Mouse (Mus musculus) adrenal gland, postnatal 25 days (tissue): ENCODE results near the gene Myo18a. TPM values are rescaled to one million over a fixed set of nuclear protein-coding genes. Genes with fewer than 3 reads are reported as not detected.
A peak's percentile ranks its signal among the peaks of the same experiment; 100 is the strongest.
"Not testable (repeated sequence)": the region's sequence is repeated elsewhere in the genome, so short reads cannot be mapped to it uniquely, and the experiment has no call there.

ENCODE experiments used
- DNase-seq: peaks from one replicate; pipeline ENCODE4 v3.0.0; 2021; ENCODE audit warnings: mixed read lengths
- long read RNA-seq: library from polyadenylated mRNA; stranded (forward); transcript quantifications from one replicate; pipeline ENCODE4 v2.0.0, GENCODE M21; 2021
- total RNA-seq: library from RNA; stranded (reverse); gene quantifications from 2 replicates; pipeline ENCODE4 v1.2.3, GENCODE M21; 2021

The Myo18a gene
- total RNA-seq: 60.7 and 84.2 TPM in 2 replicates
- long read RNA-seq, transcript Myo18a-206 (2 exons, 3,040 nt): major isoform, 6 of 54 reads
- long read RNA-seq, partial matches to known transcripts: 28 of 54 reads
- long read RNA-seq, other reads (novel, unspliced or antisense): 20 of 54 reads

GRCm38 (mm10) chr11:77762783-77763672, at the start of gene Myo18a:
Gene Myo18a, plus strand, starts transcription at chr11:77763246.
- DNase-seq: peak; percentile 95

- DNase-seq: no peak
Observed at GRCm38 (mm10) chr11:77713736-77714135, 49.3 kb upstream of the Myo18a start.

- DNase-seq: no peak
Observed at GRCm38 (mm10) chr11:77719055-77719454, 44.0 kb upstream of the Myo18a start.

- no peak for DNase-seq
Observed at GRCm38 (mm10) chr11:77721389-77721788, 41.7 kb upstream of the Myo18a start.

GRCm38 (mm10) chr11:77724766-77725165, 38.3 kb upstream of the Myo18a start:
- no peak for DNase-seq

- no peak for DNase-seq
Observed at GRCm38 (mm10) chr11:77725183-77725582, 37.9 kb upstream of the Myo18a start, which contains the start of gene Cryba1. Gene Cryba1, minus strand, starts transcription at chr11:77725283.

GRCm38 (mm10) chr11:77728587-77728986, 34.5 kb upstream of the Myo18a start:
- peak; percentile 44 for DNase-seq

- peak; percentile 90 for DNase-seq
Observed at GRCm38 (mm10) chr11:77737289-77737688, 25.8 kb upstream of the Myo18a start.

- DNase-seq: no peak
Observed at GRCm38 (mm10) chr11:77738555-77738954, 24.5 kb upstream of the Myo18a start.

GRCm38 (mm10) chr11:77743966-77744365, 19.1 kb upstream of the Myo18a start:
- peak; percentile 62 for DNase-seq

GRCm38 (mm10) chr11:77746652-77747051, 16.4 kb upstream of the Myo18a start:
- no peak for DNase-seq

- not testable (repeated sequence) for DNase-seq
Observed at GRCm38 (mm10) chr11:77747103-77747502, 15.9 kb upstream of the Myo18a start.

GRCm38 (mm10) chr11:77748996-77749395, 14.1 kb upstream of the Myo18a start:
- no peak for DNase-seq

GRCm38 (mm10) chr11:77752525-77752924, 10.5 kb upstream of the Myo18a start:
- DNase-seq: no peak

- DNase-seq: no peak
Observed at GRCm38 (mm10) chr11:77753469-77753868, 9.6 kb upstream of the Myo18a start.

GRCm38 (mm10) chr11:77760031-77760430, 3.0 kb upstream of the Myo18a start:
- no peak for DNase-seq

- DNase-seq: peak; percentile 43
Observed at GRCm38 (mm10) chr11:77763673-77764340, 761 bp downstream of the Myo18a start.

GRCm38 (mm10) chr11:77764694-77765458, 1.8 kb downstream of the Myo18a start:
- DNase-seq: peak; percentile 27

- no peak for DNase-seq
Observed at GRCm38 (mm10) chr11:77765459-77765777, 2.4 kb downstream of the Myo18a start.

GRCm38 (mm10) chr11:77766351-77767001, 3.4 kb downstream of the Myo18a start:
- peak; percentile 61 for DNase-seq

GRCm38 (mm10) chr11:77769496-77769895, 6.5 kb downstream of the Myo18a start:
- no peak for DNase-seq

- DNase-seq: no peak
Observed at GRCm38 (mm10) chr11:77770346-77770745, 7.3 kb downstream of the Myo18a start.
